Mouse (Mus musculus) spleen, postnatal 10 days (tissue): ENCODE data around the gene Olfr1357.
A peak's percentile ranks its signal among the peaks of the same experiment; 100 is the strongest.
"Not testable (repeated sequence)": the region's sequence is repeated elsewhere in the genome, so short reads cannot be mapped to it uniquely, and the experiment has no call there.

Experiments used
- DNase-seq, 2 experiments: peaks; one replicate each; pipeline ENCODE4 v3.0.0; 2021 to 2022; ENCODE audit warnings: low spot score in 2 of 2

The Olfr1357 gene

DNA sequence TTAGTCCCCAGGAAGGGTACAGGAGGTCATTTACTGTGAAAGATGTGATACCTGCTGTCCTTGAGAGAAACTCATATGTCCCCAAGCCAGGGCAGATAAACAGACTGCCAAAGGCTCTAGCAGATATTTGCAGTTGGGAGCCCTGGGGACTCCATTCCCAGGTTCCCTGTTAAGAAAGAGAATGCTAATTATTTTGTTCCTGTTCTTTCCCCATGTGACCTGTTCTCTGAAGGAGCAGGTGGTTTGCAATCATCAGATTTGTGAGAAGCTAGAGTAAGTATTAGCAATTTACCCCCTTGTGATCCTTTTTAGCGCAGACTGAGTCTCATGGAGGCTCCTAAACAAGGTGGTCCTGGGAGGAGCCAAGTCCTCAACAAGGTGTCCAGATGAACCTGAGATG is at the start of gene Olfr1357:
Olfr1357 (minus strand) TSS at position 101 of the 400 bp plus-strand sequence.
- DNase-seq = no peak

DNA sequence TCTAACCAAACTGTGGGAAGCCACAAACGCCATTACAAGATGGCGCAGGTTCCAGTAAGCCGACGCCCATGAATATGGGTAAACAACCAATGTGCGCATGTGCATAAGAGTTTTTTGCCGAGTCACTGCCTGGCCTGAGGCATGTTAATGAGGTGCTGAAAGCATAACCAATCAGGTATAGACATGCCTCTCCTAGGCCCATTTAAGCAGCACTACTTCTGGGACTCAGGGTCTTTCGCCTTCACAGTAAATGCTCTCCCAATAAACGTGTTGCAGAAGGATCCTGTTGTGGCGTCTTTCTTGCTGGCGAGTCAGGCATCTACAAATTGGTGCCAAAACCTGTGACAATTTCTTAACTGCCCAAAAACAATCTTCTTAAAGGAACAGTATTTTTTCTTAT is 48.8 kb upstream of the Olfr1357 start:
- DNase-seq = not testable (repeated sequence)

DNA sequence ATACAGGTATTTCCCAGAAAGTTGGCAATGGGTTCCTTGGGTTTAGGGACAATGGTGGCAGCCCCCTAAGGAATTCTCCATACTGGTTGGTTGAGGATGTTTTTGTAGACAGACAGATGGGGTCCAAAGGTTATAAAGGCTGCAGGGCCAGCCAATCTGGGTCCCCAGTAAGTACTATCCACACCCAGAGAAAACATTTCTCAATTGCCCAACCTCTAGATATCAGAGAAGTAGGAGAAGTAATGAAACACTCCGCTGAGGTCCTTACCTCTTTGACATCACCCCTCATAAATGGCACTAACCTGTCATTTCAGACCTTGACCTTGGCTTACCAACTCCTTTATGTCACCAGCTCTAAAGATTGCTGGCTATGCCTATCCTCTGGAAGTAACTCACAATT is 46.7 kb upstream of the Olfr1357 start:
- no peak for DNase-seq

DNA sequence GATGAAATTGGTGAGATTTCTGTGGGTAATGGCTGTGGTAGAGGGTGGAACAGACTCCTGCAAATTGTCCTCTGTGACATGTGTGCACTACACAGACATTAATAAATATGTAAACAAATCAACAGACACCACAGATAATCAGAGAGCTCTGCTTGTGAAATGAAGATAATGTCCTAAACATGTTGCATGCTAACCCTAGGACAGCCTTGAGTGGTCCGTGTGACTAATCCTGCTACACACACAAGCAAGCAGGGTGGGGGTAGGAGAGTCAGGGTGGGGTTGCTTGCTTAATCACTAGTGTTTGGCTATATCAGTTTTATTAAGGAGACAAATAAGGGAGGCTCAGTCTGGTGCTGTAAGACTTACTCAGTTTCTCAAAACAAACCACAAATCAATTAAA is 43.3 kb upstream of the Olfr1357 start:
- no peak for DNase-seq

DNA sequence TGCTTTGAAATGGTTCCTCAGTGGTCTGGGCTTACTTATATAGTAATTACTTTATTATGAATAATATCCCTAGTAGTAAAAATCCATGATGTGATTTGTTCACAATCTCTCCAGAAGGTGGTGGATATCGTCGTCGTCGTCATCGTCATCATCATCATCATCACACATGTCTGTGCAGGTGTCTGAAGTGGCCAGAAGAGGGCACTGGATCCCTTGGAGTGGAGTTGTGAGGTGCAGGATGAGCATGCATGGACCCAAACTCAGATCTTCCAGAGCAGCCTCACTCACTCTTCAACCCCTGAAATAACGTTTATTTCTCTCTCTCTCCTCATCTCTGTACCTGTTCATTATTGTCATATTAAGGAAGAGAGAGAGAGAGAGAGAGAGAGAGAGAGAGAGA is 14.4 kb upstream of the Olfr1357 start:
- peak in 1 of 2 experiments; percentile 18 for DNase-seq

DNA sequence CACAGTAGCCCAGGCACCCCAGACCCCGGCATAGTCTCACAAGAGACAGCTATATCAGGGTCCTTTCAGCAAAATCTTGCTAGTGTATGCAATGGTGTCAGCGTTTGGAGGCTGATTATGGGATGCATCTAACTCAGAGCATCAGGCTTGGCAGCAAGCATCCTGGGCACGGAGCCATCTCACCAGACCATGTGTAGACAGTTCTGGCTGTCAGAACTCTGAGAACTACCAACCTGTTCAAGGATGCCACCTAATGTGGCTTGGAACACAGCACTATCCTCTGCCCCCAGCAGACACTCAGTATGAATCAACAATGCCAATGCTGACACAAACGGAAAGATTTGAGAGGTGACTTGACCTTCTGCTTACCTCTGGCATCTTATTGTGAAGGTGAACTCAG is 12.3 kb upstream of the Olfr1357 start:
- no peak for DNase-seq

DNA sequence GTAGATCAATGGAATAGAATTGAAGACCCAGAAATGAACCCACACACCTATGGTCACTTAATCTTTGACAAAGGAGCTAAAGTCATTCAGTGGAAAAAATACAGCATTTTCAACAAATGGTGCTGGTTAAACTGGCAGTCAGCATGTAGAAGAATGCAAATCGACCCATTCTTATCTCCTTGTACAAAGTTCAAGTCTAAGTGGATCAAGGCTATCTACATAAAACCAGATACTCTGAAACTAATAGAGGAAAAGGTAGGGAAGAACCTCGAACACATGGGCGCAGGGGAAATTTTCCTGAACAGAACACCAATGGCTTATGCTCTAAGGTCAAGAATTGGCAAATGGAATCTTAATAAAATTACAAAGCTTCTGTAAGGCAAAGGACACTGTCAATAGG is 5.3 kb upstream of the Olfr1357 start:
- not testable (repeated sequence) for DNase-seq

DNA sequence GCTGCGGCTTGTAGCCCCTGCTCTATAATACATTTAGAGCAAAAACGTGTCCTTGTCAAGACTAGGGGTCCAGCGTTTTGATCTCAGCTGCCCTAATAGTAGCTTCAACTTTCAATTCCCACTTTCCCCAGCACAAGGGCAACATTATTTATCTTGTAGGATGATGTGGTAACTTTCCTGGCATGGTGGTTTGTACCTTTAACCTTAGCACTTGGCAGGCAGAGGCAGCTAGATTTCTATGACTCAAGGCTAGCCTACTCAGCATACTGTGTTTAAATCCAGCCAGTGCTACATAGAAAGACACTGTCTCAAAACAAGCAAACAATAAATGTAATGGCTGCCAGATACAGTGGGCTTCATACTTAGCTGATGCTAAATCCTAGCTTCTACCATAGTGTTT is 10.3 kb downstream of the Olfr1357 start:
- DNase-seq = no peak

DNA sequence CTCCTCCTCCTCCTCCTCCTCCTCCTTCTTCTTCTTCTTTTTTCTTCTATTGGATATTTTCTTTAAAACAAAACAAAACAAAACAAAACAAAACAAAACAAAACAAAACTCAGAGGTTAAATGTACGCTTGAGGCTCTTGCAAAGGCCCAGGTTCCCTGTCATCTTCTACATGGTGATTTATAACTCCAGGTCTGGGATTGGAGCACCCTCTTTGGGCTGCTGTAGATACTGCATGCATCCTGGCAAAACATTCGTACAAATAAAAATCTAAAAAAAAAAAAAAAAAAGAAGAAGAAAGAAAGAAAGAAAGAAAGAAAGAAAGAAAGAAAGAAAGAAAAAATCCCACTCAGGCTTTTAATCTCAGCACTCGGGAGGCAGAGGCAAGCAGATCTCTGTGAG is 12.8 kb downstream of the Olfr1357 start:
- DNase-seq = peak in 1 of 2 experiments; percentile 53

DNA sequence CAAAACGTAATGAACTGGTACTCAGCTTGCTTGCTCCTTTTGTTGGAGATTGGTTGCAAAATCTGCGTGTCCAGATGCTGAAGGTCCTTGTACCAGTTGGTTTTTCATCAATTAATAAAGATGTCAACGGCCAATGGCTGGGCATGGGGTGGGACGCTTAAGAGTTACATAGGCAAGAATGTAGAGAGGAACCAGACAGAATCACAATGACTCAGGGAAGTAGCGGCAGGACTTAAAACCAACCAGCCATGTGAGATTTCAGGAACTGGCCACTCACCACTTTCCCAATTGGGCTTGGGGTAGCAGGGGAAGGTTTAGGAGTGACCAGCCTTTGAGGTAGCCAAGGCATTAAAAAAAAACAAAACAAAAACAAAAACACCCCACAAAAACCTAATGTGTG is 18.0 kb downstream of the Olfr1357 start:
- DNase-seq = no peak

DNA sequence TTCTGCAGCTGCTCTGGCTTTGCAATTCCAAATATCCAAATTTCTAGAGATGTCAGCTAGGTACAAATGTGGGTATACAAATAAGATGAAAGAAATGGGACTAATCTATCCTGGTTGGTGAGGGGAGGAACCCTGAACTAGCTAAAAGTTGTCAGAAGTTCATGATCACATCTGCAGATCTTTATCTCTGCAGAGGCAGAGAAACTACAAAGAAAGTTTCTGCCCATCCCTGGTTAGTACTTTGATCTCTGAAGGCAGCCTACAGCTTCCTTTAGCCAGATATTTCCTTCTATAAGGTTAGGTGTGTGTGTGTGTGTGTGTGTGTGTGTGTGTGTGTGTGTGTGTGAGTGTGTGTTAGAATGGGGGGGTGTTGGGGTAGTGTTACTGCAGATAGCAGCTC is 23.3 kb downstream of the Olfr1357 start:
- DNase-seq = no peak

DNA sequence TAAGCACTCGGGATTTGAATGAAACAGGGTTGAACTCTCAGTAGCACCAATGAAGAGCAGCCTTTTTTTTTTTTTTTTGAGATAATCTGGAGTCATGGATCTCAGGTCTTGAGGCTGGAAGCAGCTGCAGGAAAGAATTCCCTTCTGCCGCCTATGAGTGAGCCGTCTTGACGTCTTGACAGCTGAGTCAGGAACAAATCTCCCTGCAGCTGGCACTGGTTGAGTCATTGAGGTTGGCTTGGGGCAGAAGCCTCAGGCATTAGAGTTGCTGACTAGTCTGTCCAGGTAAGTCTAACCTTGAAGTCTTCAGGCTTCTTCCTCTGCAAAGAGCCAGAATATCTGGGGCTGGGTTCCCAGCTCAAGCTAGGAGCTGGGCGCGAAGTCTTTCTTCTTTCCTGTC is 23.7 kb downstream of the Olfr1357 start:
- no peak for DNase-seq

DNA sequence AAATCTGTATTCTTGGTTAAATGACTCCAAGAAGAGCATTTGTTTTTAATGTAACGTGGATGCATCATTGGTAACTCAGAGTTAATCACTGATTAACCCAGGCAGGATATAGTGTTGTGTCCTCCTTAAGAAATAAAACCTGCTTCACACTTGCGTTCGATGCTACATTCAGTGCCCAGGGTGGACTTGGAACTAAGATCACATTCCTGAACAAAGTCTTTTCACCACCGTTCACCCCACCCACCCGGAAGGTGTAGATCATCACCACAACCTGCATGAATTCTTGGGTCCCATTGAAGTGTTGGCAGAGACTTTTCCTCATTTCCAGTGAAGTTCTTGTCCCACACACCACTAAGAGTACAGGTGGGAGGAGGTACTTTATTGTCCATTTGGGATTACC is 24.1 kb downstream of the Olfr1357 start:
- no peak for DNase-seq

DNA sequence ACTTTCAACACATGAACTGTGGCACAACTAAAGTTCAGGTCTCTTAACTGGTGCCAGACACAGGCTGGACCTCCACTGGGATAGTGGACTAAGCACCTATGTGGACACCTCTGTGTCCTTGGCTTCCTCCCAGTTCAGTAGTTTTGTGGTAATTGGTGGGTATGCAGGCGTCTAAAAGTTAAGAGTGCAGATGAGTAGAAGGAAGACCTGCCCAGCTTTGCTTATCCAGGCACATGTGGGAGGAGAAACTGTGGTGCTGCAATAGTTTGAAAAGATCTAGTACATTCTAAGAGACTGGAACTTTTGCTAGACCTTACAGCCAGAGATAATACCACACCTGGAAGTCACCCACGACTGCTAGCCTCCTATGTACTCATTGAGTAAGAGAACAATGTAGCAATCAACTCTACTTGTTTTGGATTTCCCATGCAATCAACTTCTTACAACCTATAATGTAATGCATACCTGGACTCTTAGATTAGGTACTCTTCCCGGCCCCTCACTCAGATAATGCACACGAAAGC is 25.0 kb downstream of the Olfr1357 start:
- no peak for DNase-seq

DNA sequence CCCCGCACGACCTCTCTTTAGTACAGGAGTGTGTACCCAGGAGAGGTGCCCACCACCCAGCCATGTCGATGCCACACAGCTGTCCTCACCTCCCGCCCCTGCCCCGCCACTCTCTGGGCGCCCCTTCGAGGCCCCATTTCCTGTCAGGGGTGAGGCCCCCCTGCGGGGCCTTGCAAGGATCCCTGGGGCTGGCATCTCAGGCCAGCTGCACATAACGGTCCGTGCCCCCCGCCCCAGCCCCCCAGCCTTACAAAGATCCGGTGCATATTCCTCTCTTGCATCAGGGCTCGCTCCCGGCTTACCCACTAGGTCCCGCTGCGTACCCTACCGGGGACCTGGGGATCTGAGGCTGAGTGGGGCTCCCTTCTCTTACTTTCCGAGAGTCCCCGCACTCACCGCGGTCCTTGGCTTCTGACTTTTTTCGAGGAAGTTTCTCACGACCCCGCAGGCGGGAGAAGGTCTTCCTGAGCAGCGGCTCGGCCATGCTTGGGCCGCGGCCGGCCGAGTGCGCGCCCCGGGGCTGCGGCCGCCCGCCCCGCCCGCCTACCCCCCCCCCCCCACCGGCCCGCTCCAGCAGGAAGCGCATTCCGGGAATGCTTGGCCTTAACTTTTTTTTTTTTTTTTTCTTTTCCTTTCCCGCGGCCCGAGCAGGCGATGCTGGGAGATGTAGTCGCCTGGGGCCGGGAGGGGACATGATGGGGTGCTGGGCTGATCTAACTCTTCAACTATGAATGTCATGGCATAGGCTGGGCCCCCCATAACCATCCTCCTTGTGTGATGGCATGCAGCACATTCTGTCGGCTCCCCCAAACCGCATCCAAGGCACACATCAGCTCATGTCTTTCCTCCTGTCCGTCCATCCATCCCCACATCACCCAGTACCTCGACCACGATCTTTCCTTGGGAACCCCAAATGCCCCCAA is 26.2 kb downstream of the Olfr1357 start, which contains the start of gene Syde1:
Syde1 (minus strand) TSS at position 559 of the 923 bp plus-strand sequence.
- peak; percentile 28 to 47 for DNase-seq

DNA sequence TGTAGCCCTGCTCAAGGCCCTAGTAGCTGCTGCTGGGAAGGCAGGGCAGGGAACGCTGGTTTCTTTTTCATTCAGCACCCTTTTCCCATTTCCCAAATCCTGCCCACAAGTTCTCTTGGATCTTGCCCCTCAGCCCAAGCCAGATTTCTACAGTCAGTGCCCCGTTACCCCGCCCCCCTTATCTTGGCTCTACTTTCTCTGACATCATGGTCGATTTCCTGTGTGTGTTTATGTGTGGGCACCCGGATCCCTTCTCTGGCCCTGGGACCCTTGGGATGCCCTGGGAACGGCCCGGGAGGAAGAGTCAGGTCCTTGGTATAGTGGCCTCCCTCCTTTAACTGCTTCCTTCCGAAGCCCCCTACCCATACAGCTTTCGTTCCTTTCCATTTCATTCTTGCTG is 27.1 kb downstream of the Olfr1357 start:
- no peak for DNase-seq

DNA sequence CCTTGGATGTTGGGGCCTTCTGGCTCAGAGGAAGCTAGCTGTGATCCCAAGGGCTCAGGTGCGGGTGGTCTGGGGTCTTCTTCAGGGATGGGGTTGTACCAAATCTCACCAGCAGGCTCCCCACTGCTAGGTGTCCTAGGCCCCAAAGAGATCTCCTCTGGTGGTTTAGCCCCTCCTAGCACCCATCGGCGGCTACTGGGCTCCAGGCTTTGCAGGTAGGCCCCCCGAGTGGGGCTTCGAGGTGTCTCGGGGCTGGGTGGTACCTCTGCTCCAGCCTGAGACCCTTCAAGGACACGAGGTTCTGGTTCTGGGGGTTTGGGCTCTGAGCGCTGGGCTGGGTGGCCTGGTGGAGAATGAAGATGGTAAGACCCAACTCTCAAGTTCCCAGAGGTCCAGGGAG is 28.0 kb downstream of the Olfr1357 start:
- DNase-seq = no peak

DNA sequence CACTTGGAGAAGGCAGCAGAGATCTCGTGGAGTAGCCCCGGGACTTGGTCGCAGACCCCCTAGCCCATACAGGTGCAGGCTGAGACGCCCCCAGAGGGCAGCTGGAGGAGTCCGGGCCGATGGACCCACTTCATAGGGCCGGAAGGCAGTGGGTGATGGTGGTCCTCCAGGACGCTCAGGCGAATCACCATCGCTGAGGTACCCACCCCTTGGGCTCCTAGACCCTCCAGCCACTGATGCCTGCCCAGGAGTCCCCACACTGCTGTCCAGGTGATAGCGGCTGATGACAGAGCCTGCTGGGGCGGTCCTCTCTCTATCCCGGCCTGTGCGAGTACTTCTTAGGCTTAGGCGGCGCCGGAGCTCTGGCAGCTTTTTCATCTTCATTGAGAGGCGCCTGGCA is 28.6 kb downstream of the Olfr1357 start:
- DNase-seq = no peak

DNA sequence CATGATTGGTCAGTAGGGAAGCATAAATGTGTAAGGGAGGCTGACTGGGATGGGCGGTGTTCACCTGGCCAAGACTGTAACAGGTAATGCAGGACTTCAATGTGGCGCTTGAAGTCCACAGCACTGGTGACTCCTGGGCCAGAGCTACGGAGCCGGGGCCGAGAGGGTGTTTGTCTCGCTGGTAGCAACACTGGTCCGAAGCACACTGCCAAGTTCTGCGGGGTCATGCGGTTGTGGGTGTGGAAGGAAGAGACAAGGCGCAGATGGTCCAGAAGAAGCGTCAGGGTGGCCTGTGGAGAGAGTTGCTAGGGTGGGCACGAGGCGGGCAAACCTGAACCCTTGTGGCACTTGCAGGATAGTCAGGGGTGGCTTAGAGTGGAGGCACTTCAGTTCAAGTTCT is 31.8 kb downstream of the Olfr1357 start:
- DNase-seq = no peak

DNA sequence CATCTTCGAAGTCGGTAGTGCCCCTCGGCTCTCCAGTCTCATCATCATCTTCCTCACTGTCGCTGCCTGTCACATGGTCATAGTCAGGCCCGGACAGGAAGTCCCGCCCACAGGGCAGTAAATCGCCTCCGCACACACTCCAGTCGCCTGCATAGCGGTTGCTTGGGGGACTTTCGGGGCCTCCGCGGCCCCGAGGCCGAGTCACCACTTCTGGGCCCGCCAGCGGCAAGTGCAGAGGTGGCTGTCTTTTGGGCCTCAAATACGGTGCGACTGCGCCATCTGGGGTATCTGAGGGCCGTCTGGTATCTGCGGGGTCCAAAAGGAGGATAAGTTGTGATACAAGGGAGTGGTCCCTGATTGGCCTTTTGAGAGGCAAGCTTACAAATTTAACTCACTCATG is 32.3 kb downstream of the Olfr1357 start:
- DNase-seq = no peak

DNA sequence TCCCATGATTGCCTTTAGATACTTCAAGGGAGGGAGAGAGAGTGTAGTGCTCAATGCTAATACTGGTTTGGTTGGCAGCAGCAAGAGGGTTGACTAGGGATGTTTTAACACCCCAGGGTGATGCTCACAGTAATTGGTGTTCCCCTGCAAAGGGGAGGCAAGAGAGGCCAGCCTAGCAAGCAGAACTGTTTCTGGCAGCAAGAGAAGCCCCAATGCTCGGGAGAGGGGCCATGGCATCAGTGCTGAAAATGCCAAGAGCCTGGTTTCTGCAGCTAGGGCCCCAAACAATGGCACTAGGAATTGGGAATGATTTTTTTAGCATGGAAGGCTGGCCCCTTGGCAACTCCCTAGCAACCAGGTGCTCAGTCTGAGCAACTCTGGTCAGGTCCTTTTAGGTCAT is 32.9 kb downstream of the Olfr1357 start:
- no peak for DNase-seq

DNA sequence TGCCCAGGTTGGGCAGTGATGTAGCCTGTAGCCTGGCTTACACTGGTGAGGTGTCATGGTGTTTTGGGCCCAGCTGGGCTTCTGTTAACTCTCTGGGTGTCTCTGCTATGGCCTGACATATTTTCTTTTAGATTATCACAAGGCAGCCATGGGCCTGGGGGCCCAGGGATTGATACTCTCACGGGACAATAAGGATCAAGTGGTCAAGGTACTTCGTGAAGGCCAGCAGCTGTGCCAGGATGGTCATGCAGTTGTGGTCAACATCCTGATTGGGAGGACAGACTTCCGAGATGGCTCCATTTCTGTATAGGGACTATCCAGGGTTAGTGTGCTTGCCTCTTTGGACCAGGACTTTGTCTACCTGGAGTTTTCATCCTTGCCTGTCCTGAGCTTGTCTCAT is 33.9 kb downstream of the Olfr1357 start:
- DNase-seq = no peak

DNA sequence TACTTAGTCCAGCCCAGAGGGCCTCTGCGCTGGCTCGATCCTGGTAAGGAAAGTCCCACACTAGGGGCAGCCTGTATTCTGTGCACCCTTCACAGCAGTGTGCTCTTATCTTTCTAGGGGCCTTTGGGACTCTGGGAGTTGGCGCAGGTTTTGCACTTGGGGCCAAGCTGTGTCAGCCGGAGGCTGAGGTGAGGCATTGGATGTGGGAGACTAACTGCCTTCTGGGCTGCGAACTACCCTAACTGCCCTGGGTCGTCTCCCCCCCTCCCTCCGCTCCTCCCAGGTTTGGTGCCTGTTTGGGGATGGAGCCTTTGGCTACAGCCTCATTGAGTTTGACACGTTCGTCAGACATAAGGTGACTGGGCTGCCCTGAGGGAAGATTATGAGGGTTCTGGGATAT is 34.5 kb downstream of the Olfr1357 start:
- no peak for DNase-seq
